Mouse (Mus musculus) cerebellum, adult 11 months (tissue): Measurements from ENCODE around the gene Gpr45.
A peak's percentile ranks its signal among the peaks of the same experiment; 100 is the strongest.

Source experiments
- DNase-seq: peaks from one replicate; pipeline ENCODE4 v3.0.0; 2022

Gene Gpr45

DNA sequence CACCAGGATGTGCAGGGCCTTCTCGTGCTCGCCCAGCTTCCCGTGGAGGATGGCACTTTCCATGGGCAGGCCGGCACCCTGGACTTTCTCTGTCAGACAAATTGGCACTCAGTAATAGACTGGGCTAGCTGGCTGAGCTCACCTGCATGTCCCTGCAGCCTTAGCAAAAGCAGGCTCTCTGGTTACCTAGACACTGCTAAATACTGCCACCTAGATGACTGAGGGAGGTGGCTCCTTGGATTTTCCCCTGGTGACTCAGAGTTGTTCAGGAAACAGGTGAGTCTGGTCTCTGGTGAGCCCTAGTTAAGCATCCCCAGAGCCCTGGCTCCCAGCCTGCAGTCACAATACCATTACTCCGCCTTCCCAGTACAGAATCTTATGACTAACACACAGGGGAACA, 99.2 kb downstream of the Gpr45 start:
- DNase-seq, result no peak

DNA sequence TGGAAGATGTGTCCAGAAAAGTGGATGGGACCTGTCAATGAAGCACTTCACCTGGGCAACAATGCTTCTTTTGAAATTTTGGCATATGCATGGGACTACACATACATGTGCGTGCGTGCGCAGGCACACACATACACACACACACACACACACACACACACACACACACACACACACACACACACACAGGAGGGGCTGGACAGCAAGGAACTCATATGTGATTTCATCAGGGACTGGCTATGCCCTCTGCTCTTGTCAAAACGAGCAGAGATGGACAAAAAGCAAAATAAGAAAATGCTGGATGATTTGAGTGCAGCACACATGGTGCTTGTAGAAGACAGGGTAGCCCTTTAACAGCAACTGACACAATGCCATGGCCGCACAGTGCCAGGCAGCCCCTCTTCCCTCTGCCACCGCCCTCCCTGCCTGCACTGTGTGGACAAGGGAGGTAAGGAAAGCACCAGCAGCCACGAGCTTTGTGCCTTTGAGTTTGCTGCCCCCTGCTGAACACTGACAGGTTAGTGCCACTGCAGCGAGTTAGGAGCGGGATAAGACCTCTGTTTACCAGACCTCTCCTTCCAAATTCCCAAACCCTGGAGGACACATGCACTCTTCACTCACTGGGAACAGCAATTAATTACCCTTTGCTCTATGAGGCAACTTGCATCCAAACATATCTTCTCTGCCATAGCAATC, 113.1 kb downstream of the Gpr45 start:
- DNase-seq, result peak; percentile 40

DNA sequence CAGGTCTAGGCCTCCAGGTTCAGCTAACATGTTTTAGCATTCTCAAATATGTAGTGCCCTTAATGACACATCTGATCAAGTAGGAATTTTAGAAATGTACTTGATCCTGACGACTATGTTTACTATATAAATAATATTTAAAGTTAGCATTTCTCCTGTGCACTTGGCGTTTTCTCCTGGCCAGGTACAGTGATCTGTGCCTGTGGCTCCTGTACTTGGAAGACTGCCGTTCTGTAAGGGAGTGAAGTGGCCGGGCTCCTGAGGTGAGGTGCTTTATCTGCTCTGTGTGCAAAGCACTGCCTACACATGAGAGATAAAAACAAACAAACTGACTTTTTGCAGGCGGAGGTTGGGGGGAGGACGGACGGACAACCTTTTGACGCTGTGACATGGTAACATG, 113.9 kb downstream of the Gpr45 start:
- no peak for DNase-seq

DNA sequence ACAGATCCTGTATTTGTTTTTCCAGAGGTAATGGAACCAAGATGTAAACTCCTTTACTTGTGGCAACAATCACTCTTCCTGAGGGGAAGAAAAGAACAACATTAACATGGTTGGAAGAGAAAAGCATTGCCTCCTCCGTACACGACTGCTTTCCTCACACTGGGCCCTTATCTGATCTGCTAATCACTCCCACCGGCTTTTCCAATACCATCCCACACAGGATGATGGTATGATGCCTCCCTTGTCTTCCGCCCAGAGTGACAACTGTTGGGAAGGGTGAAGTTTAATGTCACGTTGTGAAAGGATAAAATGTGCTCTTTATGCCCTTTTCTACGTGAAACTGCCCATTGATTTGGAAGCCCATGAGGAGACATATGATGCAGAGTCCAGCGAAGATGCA, 114.9 kb downstream of the Gpr45 start:
- DNase-seq, result no peak

DNA sequence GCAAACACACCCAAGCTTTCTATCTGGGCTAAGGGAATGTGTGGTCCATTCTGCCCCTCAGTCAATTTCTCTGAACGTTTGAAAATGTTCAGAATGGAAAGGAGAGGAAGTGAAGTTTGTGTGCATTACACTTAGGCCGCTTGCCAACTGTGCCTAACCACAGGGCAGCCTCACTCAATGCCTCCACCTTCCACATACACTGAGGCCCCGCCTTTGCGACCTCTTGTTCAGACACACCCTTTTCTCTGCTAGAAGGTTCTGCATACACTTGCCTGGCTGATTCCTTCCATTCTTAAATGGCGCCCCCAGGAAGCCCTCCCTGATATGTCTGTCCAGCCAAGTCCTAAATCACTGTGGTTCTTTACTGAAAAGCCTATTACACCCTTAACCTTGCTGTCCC, 118.1 kb downstream of the Gpr45 start:
- DNase-seq, result no peak

DNA sequence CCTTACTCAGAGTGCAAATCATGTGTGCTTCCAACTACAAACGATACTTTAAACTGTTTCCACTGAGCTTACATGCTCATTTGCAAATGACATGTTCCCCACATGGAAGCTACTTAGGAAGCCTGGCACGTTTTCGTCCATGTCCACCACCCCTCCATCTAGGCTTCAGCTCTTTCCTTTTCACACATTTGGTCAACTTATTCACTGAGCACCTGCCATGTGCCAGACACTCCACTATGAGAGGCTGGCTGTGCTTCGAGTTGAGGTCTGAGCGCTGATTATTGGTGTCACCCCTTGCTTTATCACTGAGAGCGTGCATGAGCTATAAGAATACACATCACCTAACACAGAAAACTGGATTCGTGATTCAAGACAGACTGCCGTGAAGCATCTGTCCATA, 119.4 kb downstream of the Gpr45 start:
- no peak for DNase-seq

DNA sequence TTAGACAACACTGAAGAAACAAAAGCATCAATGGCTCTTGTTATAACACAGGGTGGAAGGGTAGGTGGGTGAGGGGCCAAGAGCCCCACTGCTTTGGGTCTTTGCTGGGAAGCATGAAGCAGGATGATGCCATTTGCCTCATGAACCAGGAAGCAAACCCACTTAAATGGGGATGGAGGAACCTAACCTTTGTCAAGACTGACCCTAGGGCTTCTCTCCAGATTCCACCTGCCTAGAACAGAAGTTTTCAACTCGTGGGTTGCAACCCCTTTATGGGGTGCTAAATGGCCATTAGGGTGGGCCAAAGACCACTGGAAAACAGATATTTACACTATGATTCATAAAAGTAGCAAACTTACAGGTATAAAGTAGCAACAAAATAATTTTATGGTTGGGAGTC, 119.9 kb downstream of the Gpr45 start:
- no peak for DNase-seq

DNA sequence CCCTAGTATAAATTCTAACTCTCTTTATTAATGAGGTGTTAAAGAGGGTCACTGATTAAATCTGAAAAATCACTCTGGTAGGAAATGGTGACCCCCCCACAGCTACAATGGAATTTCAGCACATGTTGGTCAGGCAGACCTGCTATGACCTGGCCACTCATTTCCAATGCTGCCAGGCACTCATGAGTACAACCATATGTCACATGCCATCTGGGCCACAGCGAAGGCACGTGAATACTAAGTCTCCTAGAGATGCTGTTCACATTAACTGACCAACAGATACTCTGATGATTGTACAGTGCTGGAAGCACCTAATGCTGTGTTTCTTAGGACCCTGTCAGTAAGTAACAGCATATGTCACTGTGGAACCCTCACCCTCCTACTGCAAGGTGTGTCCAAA, 122.1 kb downstream of the Gpr45 start:
- peak; percentile 45 for DNase-seq

DNA sequence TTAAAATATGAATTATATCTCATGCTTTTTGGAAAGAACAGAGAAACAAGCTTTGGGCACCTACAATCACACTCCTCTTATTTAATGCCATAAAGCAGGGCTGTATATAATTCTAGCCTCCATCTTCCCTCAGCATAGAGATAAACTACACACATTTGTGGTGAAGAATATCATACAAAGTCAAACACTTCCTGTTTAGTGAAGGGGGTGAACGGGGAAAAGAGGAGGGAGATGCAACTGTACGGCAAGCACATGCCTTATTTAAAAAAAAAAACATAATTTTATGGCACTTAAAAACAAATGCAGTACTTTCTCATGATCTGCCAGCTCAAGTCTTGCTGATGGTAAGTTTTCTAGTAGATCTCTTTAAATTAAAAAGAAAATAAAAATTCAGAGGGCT, 125.5 kb downstream of the Gpr45 start:
- DNase-seq, result no peak

DNA sequence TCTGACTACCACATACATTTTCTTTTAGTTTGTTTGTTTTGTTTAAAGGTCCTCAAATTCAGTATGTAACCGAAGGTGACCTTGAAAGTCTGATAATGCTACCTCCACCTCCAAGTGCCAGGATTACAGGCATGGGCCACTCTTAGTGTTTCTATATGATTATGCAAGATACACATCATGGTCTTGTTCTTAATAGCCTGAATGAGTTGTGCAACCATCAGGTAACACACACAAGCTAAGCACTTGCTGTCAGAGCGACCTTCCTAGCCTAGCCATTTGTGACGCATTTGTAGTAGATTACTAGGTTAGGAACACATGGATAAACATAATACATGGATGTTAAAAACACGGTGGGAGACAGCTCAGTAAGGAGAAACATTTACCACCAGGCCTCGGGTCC, 130.3 kb downstream of the Gpr45 start:
- DNase-seq, result no peak
